Mouse (Mus musculus): ENCODE measurements at regions not wholly inside any gene's neighbourhood (a gene's known extent, or its start where the extent isn't known, plus 50 kb on each side); places are given as distances from the start of the nearest gene placed in this dataset.

- CTCF ChIA-PET = no interaction called here
- POLR2A ChIA-PET = no interaction called here
Measured at GRCm38 (mm10) chr10:114325097-114325496, 477.0 kb downstream of the Trhde start.

GRCm38 (mm10) chr10:114321510-114321909, 480.6 kb downstream of the Trhde start:
- ChIA-PET POLR2A (no interaction called here), CTCF (interaction anchor here in 1 of 4 experiments (0.6 kb wide), 1 partner anchor 983 kb away, joined by 3 read pairs; no protein-coding TSS in a partner anchor)

GRCm38 (mm10) chr10:114318516-114318915, 483.6 kb downstream of the Trhde start:
- CTCF ChIA-PET = no interaction called here
- POLR2A ChIA-PET = no interaction called here

All from embryonic stem cell, embryonic (primary cell).